Mouse (Mus musculus) cerebellum, adult 18-20 months (tissue): Measurements from ENCODE around the gene Kif12.

ENCODE experiments used
- DNase-seq, 2 experiments: peaks; one replicate each; pipeline ENCODE4 v3.0.0; 2021

Gene Kif12

DNA sequence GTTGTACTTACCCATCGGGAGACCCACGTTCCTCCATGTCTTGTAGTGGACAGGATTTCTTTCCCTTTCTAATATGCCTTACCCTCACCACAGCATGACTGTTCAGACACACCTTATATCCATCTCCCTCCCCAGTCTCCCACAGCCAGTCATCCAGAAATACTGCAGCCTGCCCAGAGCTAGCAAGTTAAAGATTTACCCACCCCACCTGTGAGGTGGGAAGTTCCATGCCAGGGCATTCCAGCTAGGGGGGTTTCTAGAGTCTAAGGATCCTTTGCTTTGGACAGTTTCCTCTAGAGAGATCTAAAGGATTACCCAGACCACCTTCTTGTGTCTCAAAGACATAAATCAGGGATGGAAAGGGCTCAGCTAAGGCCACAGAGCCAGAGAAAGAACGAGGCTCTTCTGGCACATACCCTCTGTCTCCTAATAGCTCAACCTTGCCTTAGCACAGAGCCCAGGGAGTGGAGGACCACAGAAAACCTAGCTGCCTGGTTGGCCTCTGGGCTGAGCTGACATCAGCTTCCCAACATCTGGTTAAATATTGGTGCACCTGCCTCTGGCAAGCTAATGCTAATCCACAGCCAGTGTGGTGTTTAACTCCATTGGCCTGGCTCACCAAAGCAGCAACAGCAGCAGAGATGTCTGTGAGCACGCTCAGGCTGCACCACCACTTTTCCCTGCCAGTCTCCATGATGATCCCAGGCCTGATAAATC is at the start of gene Kif12:
Gene Kif12, minus strand, starts transcription at position 163 of the 717 bp plus-strand sequence.
- no peak for DNase-seq

DNA sequence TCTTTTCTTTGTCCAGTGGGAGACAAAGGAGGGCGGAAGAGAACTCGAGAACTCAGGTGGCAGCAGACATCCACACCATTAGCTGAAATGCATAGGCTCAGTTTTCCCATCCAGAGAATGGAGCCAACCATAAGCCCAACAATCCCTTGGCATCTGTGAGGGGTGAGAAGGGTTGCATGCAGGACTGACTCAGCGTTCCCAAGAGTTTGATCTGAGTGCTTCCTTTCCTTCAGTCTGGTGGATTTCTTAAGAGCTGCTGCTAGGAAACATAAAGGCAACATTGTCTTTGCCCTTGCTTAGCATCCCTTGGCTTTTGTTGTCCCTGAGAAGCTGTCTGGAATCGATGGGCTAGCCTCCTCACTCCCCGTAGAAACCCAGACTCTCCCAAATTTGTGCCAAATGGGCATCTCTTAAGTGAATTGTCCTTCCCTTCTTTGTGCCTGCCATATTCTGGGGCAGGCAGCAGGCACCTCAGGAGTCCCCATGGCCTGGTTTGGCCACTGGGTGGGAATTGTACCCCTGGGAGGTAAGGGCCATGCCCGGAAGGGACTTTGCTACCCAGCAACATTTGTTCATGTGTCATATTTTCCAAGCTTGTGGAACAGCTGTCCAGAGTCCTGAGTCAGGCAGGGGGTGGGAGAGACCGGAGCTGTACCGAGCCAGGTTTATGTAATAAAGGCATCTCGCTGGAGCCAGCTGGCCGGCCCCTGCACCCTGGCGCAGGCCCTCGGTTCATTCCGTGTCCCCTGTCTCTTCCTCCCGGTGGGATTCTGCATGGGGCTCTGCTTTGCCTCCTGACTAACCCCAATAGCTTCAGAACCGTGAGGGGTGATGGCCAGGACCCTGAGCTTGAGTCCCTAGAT is 49.4 kb upstream of the Kif12 start:
- no peak for DNase-seq

DNA sequence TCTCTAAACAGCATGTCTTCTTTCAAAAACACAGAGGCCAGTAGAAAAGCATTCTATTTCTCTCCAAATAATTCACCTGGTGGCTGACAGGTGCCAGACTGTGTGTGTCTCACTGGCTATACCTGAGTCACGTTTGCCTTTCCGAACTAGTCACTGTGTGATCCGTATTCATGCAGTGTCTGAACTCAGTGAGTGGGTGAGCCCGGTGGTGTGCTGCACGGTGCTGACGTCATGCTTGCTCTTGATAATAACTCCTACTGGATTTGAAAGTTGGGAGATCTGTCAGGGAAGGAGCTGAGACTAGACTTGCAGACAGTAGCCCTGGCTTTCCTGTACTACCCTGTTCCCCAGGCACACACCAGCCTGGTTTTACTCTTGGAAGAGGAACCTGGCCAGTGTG is 47.7 kb upstream of the Kif12 start:
- DNase-seq: no peak

DNA sequence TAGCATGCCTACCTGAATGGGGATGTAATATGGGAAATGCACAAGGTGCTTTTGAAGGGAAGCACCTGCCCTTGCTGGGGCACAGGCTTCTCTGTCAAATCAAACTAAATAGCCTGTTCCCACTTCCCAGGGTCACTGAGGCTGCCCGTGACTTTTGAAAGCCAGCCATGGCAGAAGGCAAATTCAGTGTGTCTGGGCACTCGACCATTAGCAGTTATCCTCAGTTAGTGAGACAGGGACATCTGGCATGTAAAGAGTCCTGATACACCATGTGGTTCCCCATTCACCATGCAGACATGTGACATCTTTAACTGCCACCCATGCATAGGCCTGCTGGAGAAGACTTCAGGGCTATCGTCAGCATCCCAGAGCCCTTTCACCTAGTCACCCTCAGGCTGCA is 47.1 kb upstream of the Kif12 start:
- DNase-seq: no peak

DNA sequence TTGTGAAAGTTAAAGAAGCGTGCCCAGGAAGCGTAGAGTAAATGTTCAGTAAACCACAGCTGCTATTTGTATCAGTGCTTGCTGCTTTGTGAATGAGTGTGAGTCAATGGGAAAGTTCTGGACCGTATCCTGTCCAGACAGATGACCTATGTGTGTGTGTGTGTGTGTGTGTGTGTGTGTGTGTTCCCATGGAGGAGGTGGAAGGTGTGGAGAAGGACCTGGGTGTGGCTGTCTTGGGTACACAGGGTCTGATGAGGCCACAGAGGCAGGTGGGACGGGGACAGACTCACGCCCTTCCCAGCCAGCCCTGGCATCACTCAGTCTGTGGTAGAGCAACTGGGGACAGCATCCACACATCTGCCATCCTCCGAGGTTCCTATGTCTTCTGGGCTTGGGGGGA is 45.6 kb upstream of the Kif12 start:
- DNase-seq: no peak

DNA sequence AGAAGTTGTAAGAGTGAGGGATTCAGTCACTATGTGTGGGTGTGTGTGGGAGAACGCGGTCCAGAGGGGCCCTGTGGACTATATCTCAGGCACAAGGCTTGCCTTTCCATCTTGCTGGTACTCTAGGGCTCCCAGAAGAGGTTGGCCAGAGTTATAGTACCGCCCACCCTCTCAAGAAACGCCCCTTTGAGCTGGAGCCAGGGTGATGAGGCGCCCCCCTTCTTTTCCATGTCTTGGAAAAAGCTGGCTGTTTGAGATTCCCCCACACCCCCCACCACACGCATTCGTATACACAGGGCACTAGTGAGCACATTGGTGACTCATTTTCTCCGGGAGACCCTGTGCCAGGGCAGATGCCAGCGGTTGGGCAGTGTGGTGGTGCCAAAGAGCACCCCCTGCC is 44.6 kb upstream of the Kif12 start:
- DNase-seq: no peak

DNA sequence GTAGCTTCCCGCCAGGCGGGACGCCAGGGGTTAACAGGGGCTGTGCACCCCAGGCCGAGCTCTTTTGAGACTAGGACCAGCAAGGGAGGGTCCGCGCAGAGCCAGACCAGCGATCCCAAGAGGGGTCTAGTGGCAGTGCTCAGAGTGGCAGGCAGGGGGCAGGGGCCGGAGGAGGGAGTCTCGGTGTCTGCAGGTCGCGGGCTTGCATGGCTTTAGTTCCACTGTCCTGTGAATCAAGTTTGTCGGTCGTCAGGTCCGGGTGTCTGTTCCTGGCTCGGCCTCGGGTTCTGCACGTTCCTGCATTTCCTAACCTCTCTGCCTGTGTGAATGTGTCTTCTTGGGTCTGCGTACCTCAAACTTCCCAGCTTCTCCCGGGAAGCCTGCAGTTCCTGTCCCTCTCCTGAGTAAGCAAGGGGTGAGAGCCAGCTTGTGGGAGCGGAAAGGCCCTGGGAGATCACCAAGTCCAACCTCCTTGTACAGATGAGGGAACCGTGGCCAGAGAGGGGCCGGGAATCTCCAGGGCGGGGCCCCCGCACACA is 44.1 kb upstream of the Kif12 start:
- peak in 1 of 2 experiments; percentile 48 for DNase-seq

DNA sequence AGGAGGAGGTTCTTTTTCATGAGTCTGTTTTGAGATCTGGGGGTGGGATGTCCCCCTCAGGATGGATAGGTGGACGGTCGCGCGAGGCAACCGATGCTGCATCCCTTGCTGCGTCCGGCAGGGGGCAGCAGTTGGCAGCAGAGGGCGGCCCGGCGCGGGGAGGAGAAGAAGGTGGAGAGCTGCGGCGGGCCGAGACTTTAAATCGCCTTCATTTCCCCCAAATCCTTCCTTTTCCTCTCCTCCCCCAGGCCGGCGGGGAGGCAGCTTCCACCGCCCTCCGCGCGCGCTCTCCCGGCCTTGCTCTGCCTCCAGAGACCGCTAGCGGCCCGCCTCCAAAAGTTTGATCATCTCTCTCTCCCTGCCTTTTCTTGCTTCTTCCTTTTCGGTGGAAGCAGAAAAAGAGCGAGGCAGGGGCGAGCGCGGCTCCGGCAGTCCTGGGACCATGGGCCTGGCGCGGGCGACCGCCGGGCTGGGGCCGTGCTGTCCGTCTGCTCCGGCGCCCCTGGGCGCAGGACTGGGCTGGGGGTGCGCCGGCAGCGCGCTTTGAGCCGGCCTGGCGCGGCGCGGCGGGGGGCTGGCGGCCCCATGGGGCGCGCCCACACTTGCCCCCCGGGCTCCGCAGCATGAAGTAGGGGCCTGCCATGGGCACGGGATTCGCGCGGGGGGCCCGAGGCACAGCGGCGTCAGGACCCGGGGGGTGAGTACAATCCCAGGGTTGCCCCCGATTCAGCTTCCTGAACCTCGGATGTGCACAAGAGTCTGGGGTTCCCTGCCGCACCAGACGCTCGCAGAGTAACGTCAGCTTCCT is 43.5 kb upstream of the Kif12 start:
- peak; percentile 72 to 91 for DNase-seq

DNA sequence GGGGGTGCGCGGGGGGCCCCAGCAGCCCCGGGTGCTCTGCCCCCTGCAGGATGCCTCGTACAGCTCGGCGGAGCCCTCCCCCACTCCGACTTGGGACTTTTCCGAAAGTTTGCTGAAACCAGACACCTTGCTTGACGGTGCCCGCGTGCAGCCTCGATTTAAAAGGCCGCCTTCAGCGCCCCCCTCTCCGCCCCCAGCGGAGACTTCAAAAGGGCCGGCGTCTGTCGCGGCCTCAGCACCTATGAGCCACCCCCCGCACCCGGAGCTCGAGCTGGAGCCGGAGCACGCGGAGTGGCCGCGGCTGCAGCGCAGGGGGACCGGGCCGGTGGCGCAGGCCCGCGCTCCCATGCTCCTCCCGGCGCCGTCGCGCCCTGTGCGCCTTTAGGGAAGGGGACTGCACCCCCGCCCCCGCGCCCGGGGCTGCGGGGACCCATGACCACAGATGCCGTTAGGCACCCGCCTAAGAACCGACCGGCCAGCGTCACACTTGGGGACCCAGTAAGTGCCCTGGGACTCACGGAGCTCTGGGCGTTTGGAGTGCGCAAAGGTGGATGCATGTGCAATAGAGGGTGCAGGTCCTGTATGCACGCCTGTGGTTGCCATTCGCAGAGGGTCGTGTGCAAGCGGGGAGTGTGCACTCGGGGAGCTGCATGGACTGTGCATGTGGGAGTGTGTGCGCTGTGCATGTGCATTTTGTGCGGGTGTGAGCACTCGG is 42.1 kb upstream of the Kif12 start, which contains the start of gene Col27a1:
Gene Col27a1, plus strand, starts transcription at position 98 of the 715 bp plus-strand sequence.
- no peak for DNase-seq

DNA sequence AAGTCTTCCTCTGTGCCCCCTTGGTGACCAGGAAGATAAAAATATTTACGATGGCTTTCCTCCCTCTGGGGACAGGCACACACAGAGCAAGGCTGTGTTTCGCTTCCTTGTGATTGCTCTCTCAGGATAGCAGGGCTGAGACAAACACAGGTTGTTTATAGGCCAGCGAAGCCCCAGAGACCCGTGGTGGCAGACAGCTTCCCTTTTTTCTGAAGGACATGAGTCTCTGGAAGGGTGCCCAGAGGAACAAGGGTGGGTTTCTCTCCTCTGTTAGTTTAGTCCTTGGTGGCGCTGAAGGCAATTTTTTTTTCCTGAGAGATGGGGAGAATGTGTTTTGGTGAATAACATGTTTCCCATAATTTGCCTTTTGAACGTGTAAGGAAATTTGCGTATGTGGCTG is 33.7 kb upstream of the Kif12 start:
- DNase-seq: no peak

DNA sequence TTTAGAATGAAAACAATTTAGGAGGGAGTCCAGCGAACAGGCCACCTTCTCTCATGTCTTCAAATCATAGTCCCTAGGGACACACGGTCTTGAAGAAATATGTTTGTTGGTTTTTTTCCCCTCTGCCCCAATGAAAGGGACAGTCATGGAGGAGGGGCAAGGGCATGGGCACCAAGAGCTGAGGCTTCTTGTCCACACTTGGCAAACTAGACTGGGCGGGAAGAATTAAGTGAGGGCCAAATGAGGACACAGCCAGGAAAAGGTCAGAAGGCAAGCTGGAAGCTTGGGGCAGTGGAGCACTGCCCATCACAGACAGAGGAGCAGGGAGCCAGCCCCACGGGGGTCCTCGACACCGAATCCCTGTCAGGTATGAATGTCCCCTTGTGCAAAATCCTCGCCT is 31.9 kb upstream of the Kif12 start:
- no peak for DNase-seq

DNA sequence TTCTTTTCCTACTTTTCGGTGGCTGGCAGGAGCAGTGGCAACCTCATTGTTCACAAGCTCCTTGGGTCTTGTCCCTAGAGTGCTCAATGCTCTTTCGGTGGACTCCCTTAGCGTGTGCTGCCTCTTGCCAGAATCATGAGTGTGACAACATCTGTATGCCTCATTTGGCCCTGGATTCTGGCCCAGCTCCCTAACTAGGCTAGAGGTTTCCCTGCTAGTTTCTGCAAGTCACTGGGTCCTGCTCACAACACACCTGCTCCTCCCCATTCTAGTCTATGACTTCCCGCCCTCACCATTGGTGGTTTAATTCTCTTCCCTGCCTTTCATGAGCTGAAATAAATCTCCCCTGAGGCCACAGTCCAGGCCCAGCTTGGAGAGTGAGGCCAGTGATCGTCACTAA is 27.4 kb upstream of the Kif12 start:
- DNase-seq: no peak

DNA sequence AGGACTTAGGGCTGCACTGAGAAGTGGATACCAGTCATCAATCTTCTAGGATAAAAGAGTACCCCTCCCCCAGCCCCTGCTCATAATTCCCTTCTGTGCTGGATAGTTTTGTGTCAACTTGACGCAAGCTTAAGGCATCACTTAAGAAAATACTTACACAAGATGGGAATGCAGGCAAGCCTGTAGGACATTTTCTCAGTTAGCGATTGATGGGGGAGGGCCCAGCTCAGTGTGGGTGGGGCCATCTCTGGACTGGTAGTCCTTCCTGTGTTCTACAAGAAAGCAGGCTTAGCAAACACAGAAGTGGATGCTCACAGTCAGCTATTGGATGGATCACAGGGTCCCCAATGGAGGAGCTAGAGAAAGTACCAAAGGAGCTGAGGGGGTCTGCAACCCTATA is 22.4 kb upstream of the Kif12 start:
- no peak for DNase-seq

DNA sequence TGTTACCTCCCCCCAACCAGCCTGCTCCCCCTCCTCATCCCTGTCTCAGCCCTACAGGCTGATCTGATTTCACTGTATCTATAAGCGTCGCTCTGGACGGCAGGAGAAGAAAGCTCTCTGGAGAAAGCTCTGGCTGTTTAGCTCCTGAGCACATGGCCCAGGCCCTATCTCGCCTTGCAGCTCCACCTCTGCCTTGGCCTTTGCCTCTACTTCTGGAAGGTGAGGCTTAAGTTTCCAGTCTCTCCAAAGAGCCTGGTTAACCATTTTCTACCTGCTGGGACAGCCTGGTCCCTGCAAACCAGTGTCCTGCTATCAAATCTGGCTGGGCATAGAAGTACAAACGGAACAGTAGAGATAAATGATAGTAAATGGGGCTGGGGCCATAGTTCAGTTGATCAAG is 19.7 kb upstream of the Kif12 start:
- no peak for DNase-seq

DNA sequence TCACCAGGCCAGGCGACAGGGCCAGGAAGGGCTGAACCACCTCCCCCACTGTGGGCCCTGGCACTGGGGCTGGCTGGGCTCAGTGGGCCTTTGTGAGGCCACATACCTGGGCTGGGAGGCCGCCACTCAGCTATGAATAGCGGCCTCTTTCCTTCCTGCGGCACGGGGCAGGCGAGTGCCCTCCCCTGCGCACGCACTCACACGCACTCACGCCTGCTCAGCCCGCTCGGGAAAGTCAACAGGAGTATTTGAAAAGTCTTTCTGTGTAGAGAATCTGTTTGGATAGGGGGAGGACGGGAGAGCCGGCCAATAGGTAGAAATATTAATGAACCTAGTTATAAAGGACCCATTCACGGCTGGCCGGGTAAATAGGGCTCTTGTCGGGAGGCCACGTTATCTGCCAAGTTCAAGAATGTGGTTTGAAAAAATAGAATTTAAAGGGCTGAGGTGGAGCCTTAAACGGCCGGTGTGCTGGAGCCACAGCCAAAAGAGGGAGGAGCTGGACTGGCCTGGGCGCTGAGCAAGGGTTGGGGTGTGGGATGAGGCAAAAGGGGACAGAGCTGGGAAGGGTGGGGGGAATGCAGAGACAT is 14.4 kb upstream of the Kif12 start:
- no peak for DNase-seq

DNA sequence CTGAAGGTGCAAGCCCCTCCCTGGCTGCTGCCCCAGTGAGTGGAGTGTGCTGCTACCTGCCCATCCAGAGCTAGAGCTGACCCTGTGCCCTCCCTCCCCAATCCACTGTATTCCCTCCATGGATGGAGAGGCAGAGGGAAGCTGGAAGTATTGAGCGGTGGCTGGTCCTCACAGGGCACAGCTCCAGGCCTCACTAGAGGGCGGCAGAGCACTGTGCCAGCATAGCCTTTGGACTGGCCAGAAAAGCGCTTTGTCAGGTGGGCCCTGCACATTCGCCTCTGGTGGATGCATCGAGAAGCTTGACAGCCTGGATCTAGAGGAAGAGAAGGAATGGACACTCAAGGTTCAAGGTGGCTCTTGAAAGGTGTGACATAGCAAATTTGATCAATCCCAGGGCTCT is 9.6 kb upstream of the Kif12 start:
- DNase-seq: peak; percentile 55 to 62

DNA sequence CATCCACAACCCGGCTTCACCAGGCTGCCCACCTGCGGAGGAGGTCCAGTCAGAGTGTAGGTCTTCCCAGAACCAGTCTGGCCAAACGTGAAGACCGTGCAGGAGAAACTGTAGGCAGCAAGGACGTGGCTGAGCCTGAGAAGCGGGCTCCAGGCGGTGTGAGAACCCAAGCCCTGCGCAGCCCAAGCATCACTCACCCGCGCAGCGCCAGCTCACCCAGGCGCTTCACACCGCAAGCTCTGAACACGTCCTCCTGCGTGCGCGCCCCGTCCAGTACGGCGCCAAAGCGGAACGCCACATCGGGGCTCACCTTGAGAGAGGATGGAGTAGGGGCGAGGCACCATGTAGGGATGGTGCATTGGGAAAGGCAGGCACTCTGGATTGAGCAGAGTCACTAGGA is 809 bp downstream of the Kif12 start:
- DNase-seq: no peak

DNA sequence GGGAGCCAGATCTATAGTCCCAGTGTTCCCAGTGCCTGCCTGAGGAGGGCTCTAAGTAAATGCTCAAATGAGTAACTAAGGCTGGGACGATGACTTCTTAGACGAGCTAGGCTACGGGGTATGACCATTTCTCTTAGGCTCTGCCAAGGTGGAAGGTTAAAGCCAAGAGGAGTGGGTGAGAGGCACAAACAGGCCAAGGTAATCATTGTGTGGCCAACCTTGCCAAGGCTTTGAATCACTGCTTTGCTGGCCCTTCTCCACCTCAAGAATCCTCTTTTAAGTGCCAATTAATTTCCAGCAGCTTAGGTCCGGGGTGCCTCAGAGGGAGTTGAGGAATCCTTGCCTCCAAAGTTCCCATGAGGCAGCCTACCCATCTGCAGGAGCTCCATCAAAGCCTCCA is 1.9 kb downstream of the Kif12 start:
- DNase-seq: no peak

DNA sequence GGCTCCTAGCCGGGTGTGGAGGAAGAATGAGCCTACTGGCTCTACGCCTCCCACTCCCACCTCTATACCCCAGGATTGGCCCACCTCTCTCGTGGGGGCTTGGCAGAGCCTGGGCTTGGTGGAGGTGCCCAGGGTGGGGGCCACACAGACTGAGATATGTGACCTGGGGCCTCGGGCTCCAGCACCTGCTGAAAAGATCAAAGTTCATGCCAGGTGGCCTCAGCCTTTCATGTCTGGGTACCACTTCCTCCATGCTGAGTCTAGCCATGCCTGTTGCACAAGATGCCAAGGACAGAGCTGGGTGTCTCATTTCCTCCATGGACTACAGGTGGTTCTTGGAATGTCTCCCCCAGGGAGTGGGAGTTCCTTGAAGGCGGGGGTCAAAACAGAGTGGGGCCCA is 5.6 kb downstream of the Kif12 start:
- DNase-seq: no peak

DNA sequence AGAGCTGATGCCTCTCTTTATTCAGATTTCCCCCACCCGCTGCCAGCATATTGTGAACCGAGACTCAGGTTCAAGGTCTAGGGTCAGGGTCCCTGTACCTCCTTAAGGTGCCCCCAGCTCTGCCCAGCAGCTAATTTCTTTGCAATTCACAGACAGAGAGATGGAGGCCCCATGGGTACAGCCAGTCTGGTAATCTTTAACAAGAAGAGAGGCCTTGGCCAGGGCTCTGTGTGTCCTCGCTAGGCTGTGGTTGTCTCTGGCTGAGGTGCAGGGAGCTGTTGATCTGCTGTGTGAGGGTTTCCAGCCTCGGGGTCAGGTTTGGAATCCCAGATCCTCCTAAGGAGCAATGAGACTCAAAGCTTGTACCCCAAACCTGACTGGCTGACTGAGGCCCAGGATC is 6.3 kb downstream of the Kif12 start:
- no peak for DNase-seq

DNA sequence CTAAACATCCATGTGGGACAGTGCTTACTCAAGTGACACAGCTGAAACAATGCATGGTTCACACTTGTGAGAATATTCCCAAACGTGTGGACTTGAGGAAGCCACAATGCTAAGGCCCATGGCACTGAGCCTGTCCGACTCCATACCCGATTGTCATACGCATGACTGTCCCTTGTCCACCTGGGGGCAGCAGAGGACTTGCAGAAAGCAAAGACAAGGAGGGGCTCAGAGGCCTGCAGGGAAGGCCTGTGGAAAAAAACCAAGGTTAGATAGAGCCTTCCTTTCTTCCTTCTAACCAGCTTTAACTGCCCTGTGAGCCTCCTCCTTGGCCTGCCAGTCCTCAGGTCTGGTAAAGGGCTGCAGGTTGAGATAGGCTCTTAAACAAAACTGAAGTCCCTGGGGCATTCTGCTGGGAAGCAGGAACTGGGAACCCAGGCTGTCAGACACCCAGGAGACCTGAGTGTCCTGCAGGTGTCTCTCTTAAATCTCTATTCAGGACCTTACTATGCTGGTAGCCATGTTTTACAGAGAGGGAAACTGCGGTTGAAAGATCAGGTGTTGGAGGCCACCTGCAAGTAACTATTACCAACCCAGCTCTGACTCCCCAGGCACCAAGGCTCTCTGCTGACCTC is 12.9 kb downstream of the Kif12 start:
- DNase-seq: peak; percentile 72 to 74

DNA sequence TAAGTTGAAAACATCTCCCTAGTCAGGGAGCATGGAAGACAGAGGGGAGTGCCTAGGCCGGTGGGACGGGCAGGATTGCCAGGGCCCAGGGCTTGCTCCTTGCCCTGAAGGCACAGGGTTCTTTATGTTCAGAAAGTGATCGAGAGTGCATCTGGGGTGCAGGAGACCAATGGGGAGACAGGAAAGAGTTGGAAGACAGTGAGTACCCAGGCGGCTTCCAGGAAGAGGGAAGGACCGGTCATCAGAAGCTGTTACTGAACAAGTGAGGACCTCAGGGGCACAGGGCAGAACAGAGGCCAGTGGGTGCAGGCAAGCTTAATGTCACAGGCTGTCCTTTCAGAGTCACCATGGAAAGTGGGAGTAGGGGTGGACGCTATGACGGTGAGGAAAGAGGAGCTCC is 13.7 kb downstream of the Kif12 start:
- no peak for DNase-seq
